Mouse (Mus musculus): ENCODE measurements around the gene Dock7. TPM values are rescaled to one million over a fixed set of nuclear protein-coding genes. Genes with fewer than 3 reads are reported as not detected.

Dock7 gene
- total and polyA plus RNA-seq, 3 experiments, result 0.30 TPM; not detected in 2

GRCm38 (mm10) chr4:99160414-99160813, 39.7 kb upstream of the Dock7 start:
- in situ Hi-C loops (cut with MboI; ENCODE audit: low pct_ligation_motif_present, low pct_unique_long_range_greater_than_20kb, low sequenced_read_pairs), result no loop called here

GRCm38 (mm10) chr4:99158495-99158894, 37.8 kb upstream of the Dock7 start:
- TF ChIP-seq ZNF384 (IDR thresholded peaks at IDR 0.05; ENCODE audit: low read depth, low read length) (no peak), TBP (conservative IDR thresholded peaks at IDR 0.05; ENCODE audit: low read depth, low read length) (no peak), JUN (IDR thresholded peaks at IDR 0.05; ENCODE audit: insufficient read depth, low read depth, low read length) (no peak), MAFK (IDR thresholded peaks at IDR 0.05; ENCODE audit: insufficient replicate concordance, low read length) (no peak), UBTF (IDR thresholded peaks at IDR 0.05; ENCODE audit: low read depth, low read length) (no peak), POLR2A (IDR thresholded peaks at IDR 0.05; ENCODE audit: low read depth, low read length) (no peak), RAD21 (IDR thresholded peaks at IDR 0.05; ENCODE audit: low read depth, low read length) (no peak), GABPA (IDR thresholded peaks at IDR 0.05; ENCODE audit: insufficient replicate concordance, low read depth, low read length) (no peak), CHD2 (IDR thresholded peaks at IDR 0.05; ENCODE audit: low read length) (no peak), USF1 (IDR thresholded peaks at IDR 0.05; ENCODE audit: low read depth, low read length) (no peak), MXI1 (IDR thresholded peaks at IDR 0.05; ENCODE audit: low read depth, low read length) (no peak), NELFE (IDR thresholded peaks at IDR 0.05; ENCODE audit: low read depth, low read length) (no peak), BHLHE40 (IDR thresholded peaks at IDR 0.05; ENCODE audit: low read depth, low read length) (no peak), MAX (IDR thresholded peaks at IDR 0.05; ENCODE audit: low read length) (no peak), PAX5 (IDR thresholded peaks at IDR 0.05; ENCODE audit: low read length) (no peak), MEF2A (IDR thresholded peaks at IDR 0.05; ENCODE audit: borderline replicate concordance, low read depth, low read length) (no peak), EP300 (IDR thresholded peaks at IDR 0.05; ENCODE audit: low read length) (no peak), ZC3H11A (IDR thresholded peaks at IDR 0.05; ENCODE audit: low read depth, low read length) (no peak), NRF1 (IDR thresholded peaks at IDR 0.05; ENCODE audit: low read depth, low read length) (no peak)
- Histone ChIP-seq H3K4me3 (replicated peaks in 1 of 3; ENCODE audit: low read depth in 2 of 3, low read length in 2 of 3, poor library complexity in 1 of 3) (no peak overlapping the region), H3K4me1 (ENCODE audit: control insufficient read depth in 1 of 2, insufficient read depth in 2 of 2) (no peaks in the 10 kb centered on the region), H3K9ac (ENCODE audit: insufficient read depth, low read depth) (no peak overlapping the region), H3K27me3 (replicated peaks) (no peaks in the 10 kb centered on the region), H3K27ac (ENCODE audit: insufficient read depth, low read depth) (no peak overlapping the region), H3K9me3 (replicated peaks; ENCODE audit: low read length) (peaks cover 49% of the 10 kb centered on the region), H3K79me2 (replicated peaks; ENCODE audit: control insufficient read depth, extremely low read depth, insufficient read depth, poor library complexity, severe bottlenecking) (no peaks in the 10 kb centered on the region), H3K4me2 (ENCODE audit: insufficient read depth, low read depth, poor library complexity, severe bottlenecking) (no peak overlapping the region), H3K36me3 (replicated peaks in 1 of 2; ENCODE audit: control insufficient read depth in 1 of 2, insufficient read depth in 1 of 2, low read length in 1 of 2) (no peaks in the 10 kb centered on the region)
- no peak for DNase-seq (ENCODE audit: extremely low read depth)
- dilution Hi-C loops (cut with MboI; ENCODE audit: extremely low pct_ligation_motif_present, extremely low pct_unique_long_range_greater_than_20kb, low sequenced_read_pairs), result no loop called here
- in situ Hi-C loops (cut with MboI; ENCODE audit: low pct_ligation_motif_present, low pct_unique_long_range_greater_than_20kb, low sequenced_read_pairs), result no loop called here

More at GRCm38 (mm10) chr4:99160414-99160813, 39.7 kb upstream of the Dock7 start:
- Histone ChIP-seq H3K27me3 (replicated peaks) (no peaks in the 10 kb centered on the region), H3K27ac (ENCODE audit: insufficient read depth, low read depth) (no peak overlapping the region), H3K4me2 (ENCODE audit: insufficient read depth, low read depth, poor library complexity, severe bottlenecking) (no peak overlapping the region), H3K79me2 (replicated peaks; ENCODE audit: control insufficient read depth, extremely low read depth, insufficient read depth, poor library complexity, severe bottlenecking) (no peaks in the 10 kb centered on the region), H3K9ac (ENCODE audit: insufficient read depth, low read depth) (no peak overlapping the region), H3K9me3 (replicated peaks; ENCODE audit: low read length) (peaks cover 42% of the 10 kb centered on the region), H3K36me3 (replicated peaks in 1 of 2; ENCODE audit: control insufficient read depth in 1 of 2, insufficient read depth in 1 of 2, low read length in 1 of 2) (no peaks in the 10 kb centered on the region), H3K4me1 (ENCODE audit: control insufficient read depth in 1 of 2, insufficient read depth in 2 of 2) (no peaks in the 10 kb centered on the region), H3K4me3 (replicated peaks in 1 of 3; ENCODE audit: low read depth in 2 of 3, low read length in 2 of 3, poor library complexity in 1 of 3) (no peak overlapping the region)
- no peak for DNase-seq (ENCODE audit: extremely low read depth)
- dilution Hi-C loops (cut with MboI; ENCODE audit: extremely low pct_ligation_motif_present, extremely low pct_unique_long_range_greater_than_20kb, low sequenced_read_pairs), result no loop called here
- no peak for TF ChIP-seq JUN (IDR thresholded peaks at IDR 0.05; ENCODE audit: insufficient read depth, low read depth, low read length)
- TF ChIP-seq E2F4 (IDR thresholded peaks at IDR 0.05; ENCODE audit: insufficient replicate concordance, low read depth, low read length), result no peak
- TF ChIP-seq BHLHE40 (IDR thresholded peaks at IDR 0.05; ENCODE audit: low read depth, low read length), result no peak
- TF ChIP-seq JUND (conservative IDR thresholded peaks at IDR 0.05; ENCODE audit: low read depth, low read length), result no peak
- TF ChIP-seq USF2 (conservative IDR thresholded peaks at IDR 0.05; ENCODE audit: low read depth, low read length), result no peak
- TF ChIP-seq SIN3A (IDR thresholded peaks at IDR 0.05; ENCODE audit: low read length), result no peak
- TF ChIP-seq ZC3H11A (IDR thresholded peaks at IDR 0.05; ENCODE audit: low read depth, low read length), result no peak
- TF ChIP-seq MAX (IDR thresholded peaks at IDR 0.05; ENCODE audit: low read length), result no peak
